ENCODE assay signal across 18 mouse cellular contexts in genomic region chr2:26177189-26177588, GRCm38 (mm10). TPM values are rescaled to one million over a fixed set of nuclear protein-coding genes. Genes with fewer than 3 reads are reported as not detected.
"Had no signal": no experiment of that assay in that cellular context is flagged by ENCODE, and none has a peak within 500 bp of the region (broad histone marks: within the 10 kb centered on the region; RNA-seq: fewer than 3 reads in every experiment).

No protein-coding gene starts in this region.

- H3K4me1 ChIP-seq: lung, embryonic 15.5 days; megakaryocyte, embryonic 14.5 days; midbrain, embryonic 12.5 days; stomach, embryonic 15.5 days had no signal

- H3K36me3 ChIP-seq: limb, embryonic 12.5 days; lung, embryonic 15.5 days; midbrain, embryonic 12.5 days; stomach, embryonic 15.5 days had no signal

- H3K9me3 ChIP-seq: limb, embryonic 12.5 days; lung, embryonic 15.5 days; megakaryocyte, embryonic 14.5 days; midbrain, embryonic 12.5 days; stomach, embryonic 15.5 days had no signal

- DNase-seq: kidney, adult 11 months; kidney, adult 9 months; kidney, postnatal 36 days; layer of hippocampus, adult 9-11 months; layer of hippocampus, postnatal 36 days; lung, postnatal 14 days; thymus, postnatal 4 days had no signal

- H3K27ac ChIP-seq: kidney, postnatal 0 days; limb, embryonic 12.5 days; lung, embryonic 15.5 days; macrophage; midbrain, embryonic 12.5 days; stomach, embryonic 15.5 days had no signal

- H3K9ac ChIP-seq: limb, embryonic 12.5 days; lung, embryonic 15.5 days; midbrain, embryonic 12.5 days; stomach, embryonic 15.5 days had no signal

- H3K4me3 ChIP-seq: limb, embryonic 12.5 days; lung, embryonic 15.5 days; megakaryocyte, embryonic 14.5 days; midbrain, embryonic 12.5 days; stomach, embryonic 15.5 days had no signal

- ATAC-seq: midbrain, embryonic 16.5 days had no signal

- H3K4me2 ChIP-seq: limb, embryonic 12.5 days; lung, embryonic 15.5 days; midbrain, embryonic 12.5 days; stomach, embryonic 15.5 days had no signal

- H3K27me3 ChIP-seq: midbrain, embryonic 12.5 days; stomach, embryonic 15.5 days had no signal

RNA-seq across cellular contexts. Expression of gene Lhx3, which starts 30.9 kb away (rescaled TPM):
- total RNA-seq: layer of hippocampus, postnatal 36 days; liver, adult 2 months had no signal
- polyA plus RNA-seq: intestine, embryonic 14.5 days; kidney, postnatal 0 days; limb, embryonic 12.5 days; liver, adult 2 months; lung, embryonic 15.5 days; macrophage; midbrain, embryonic 16.5 days; spleen, adult 2 months; stomach, embryonic 15.5 days had no signal
